Mouse (Mus musculus): ENCODE data around the gene Sfxn3. TPM values are rescaled to one million over a fixed set of nuclear protein-coding genes. Genes with fewer than 3 reads are reported as not detected.

The Sfxn3 gene
- polyA plus RNA-seq (2012; rRNA removed): 90.5 and 91.6 TPM in 2 replicates

- under 1% methylated on average over 26 of the region's 26 CpGs for WGBS
- H3K27ac ChIP-seq (ENCODE audit: insufficient read depth, low read length): peak within 1 kb of the TSS; percentile 87
- H3K27me3 ChIP-seq (ENCODE audit: control insufficient read depth, insufficient read depth, low read length): no peaks in the 10 kb centered on the region
- peak within 1 kb of the TSS; percentile 94 for H3K4me3 ChIP-seq (replicated peaks; ENCODE audit: insufficient read depth, low read depth, low read length)
- peaks cover 13% of the 10 kb centered on the region for H3K4me1 ChIP-seq (ENCODE audit: control insufficient read depth, insufficient read depth, low read length)
- DNase-seq: peak; percentile 97
- TF ChIP-seq POLR2A (IDR thresholded peaks at IDR 0.05; ENCODE audit: borderline replicate concordance, insufficient read depth, low read length) (peak; percentile 67), CTCF (IDR thresholded peaks at IDR 0.05; ENCODE audit: borderline replicate concordance, insufficient read depth, low read depth, low read length) (peak; percentile 74)
Measured at GRCm38 (mm10) chr19:45047417-45047934, at the start of gene Sfxn3. Gene Sfxn3 (plus strand): TSS chr19:45047503.

- no peak for TF ChIP-seq CTCF (IDR thresholded peaks at IDR 0.05; ENCODE audit: borderline replicate concordance, insufficient read depth, low read depth, low read length)
- TF ChIP-seq POLR2A (IDR thresholded peaks at IDR 0.05; ENCODE audit: borderline replicate concordance, insufficient read depth, low read length): no peak
- no peak overlapping the region for H3K4me3 ChIP-seq (replicated peaks; ENCODE audit: insufficient read depth, low read depth, low read length)
- WGBS: 34% methylated on average over 11 of the region's 11 CpGs
- H3K27me3 ChIP-seq (ENCODE audit: control insufficient read depth, insufficient read depth, low read length): no peaks in the 10 kb centered on the region
- H3K4me1 ChIP-seq (ENCODE audit: control insufficient read depth, insufficient read depth, low read length): peaks cover 6% of the 10 kb centered on the region
- peak in 1 of 2 experiments; percentile 50 for DNase-seq
- H3K27ac ChIP-seq (ENCODE audit: insufficient read depth, low read length): no peak overlapping the region
Measured at GRCm38 (mm10) chr19:44997786-44998185, 49.5 kb upstream of the Sfxn3 start.

- Histone ChIP-seq H3K27ac (ENCODE audit: insufficient read depth, low read length) (no peak overlapping the region), H3K27me3 (ENCODE audit: control insufficient read depth, insufficient read depth, low read length) (no peaks in the 10 kb centered on the region), H3K4me1 (ENCODE audit: control insufficient read depth, insufficient read depth, low read length) (peaks cover 9% of the 10 kb centered on the region), H3K4me3 (replicated peaks; ENCODE audit: insufficient read depth, low read depth, low read length) (no peak overlapping the region)
- 81% methylated on average over 8 of the region's 8 CpGs for WGBS
- no peak for DNase-seq
- TF ChIP-seq CTCF (IDR thresholded peaks at IDR 0.05; ENCODE audit: borderline replicate concordance, insufficient read depth, low read depth, low read length): no peak
- TF ChIP-seq POLR2A (IDR thresholded peaks at IDR 0.05; ENCODE audit: borderline replicate concordance, insufficient read depth, low read length): no peak
Measured at GRCm38 (mm10) chr19:44999647-45000046, 47.7 kb upstream of the Sfxn3 start.

- TF ChIP-seq POLR2A (IDR thresholded peaks at IDR 0.05; ENCODE audit: borderline replicate concordance, insufficient read depth, low read length): no peak
- peak; percentile 45; the same call in 1 of the 2 replicates for TF ChIP-seq CTCF (IDR thresholded peaks at IDR 0.05; ENCODE audit: borderline replicate concordance, insufficient read depth, low read depth, low read length)
- Histone ChIP-seq H3K4me1 (ENCODE audit: control insufficient read depth, insufficient read depth, low read length) (peaks cover 11% of the 10 kb centered on the region), H3K4me3 (replicated peaks; ENCODE audit: insufficient read depth, low read depth, low read length) (no peak overlapping the region), H3K27me3 (ENCODE audit: control insufficient read depth, insufficient read depth, low read length) (no peaks in the 10 kb centered on the region), H3K27ac (ENCODE audit: insufficient read depth, low read length) (no peak overlapping the region)
- DNase-seq: no peak
- 54% methylated on average over 3 of the region's 3 CpGs for WGBS
Measured at GRCm38 (mm10) chr19:45002301-45002700, 45.0 kb upstream of the Sfxn3 start.

- TF ChIP-seq CTCF (IDR thresholded peaks at IDR 0.05; ENCODE audit: borderline replicate concordance, insufficient read depth, low read depth, low read length): no peak
- TF ChIP-seq POLR2A (IDR thresholded peaks at IDR 0.05; ENCODE audit: borderline replicate concordance, insufficient read depth, low read length): no peak
- WGBS: 79% methylated on average over 7 of the region's 7 CpGs
- Histone ChIP-seq H3K27me3 (ENCODE audit: control insufficient read depth, insufficient read depth, low read length) (no peaks in the 10 kb centered on the region), H3K4me3 (replicated peaks; ENCODE audit: insufficient read depth, low read depth, low read length) (no peak overlapping the region), H3K4me1 (ENCODE audit: control insufficient read depth, insufficient read depth, low read length) (peaks cover 14% of the 10 kb centered on the region), H3K27ac (ENCODE audit: insufficient read depth, low read length) (no peak overlapping the region)
- no peak for DNase-seq
Measured at GRCm38 (mm10) chr19:45003740-45004516, 43.4 kb upstream of the Sfxn3 start.

- peaks cover 14% of the 10 kb centered on the region for H3K4me1 ChIP-seq (ENCODE audit: control insufficient read depth, insufficient read depth, low read length)
- H3K27me3 ChIP-seq (ENCODE audit: control insufficient read depth, insufficient read depth, low read length): no peaks in the 10 kb centered on the region
- TF ChIP-seq CTCF (IDR thresholded peaks at IDR 0.05; ENCODE audit: borderline replicate concordance, insufficient read depth, low read depth, low read length): no peak
- TF ChIP-seq POLR2A (IDR thresholded peaks at IDR 0.05; ENCODE audit: borderline replicate concordance, insufficient read depth, low read length): no peak
- H3K27ac ChIP-seq (ENCODE audit: insufficient read depth, low read length): peak within 1 kb of the TSS; percentile 53
- no peak for DNase-seq
- 9% methylated on average over 16 of the region's 16 CpGs for WGBS
- H3K4me3 ChIP-seq (replicated peaks; ENCODE audit: insufficient read depth, low read depth, low read length): peak within 1 kb of the TSS; percentile 88
Measured at GRCm38 (mm10) chr19:45005444-45005843, 41.9 kb upstream of the Sfxn3 start, which contains the start of gene Twnk. Gene Twnk (plus strand): TSS chr19:45005663.

GRCm38 (mm10) chr19:45005957-45006712, 41.2 kb upstream of the Sfxn3 start, which contains the start of gene Mrpl43:
Gene Mrpl43 (minus strand): TSS chr19:45006442.
- DNase-seq: peak; percentile 96 to 97
- H3K4me3 ChIP-seq (replicated peaks; ENCODE audit: insufficient read depth, low read depth, low read length): peak within 1 kb of the TSS; percentile 88
- no peaks in the 10 kb centered on the region for H3K27me3 ChIP-seq (ENCODE audit: control insufficient read depth, insufficient read depth, low read length)
- under 1% methylated on average over 82 of the region's 82 CpGs for WGBS
- peaks cover 14% of the 10 kb centered on the region for H3K4me1 ChIP-seq (ENCODE audit: control insufficient read depth, insufficient read depth, low read length)
- TF ChIP-seq CTCF (IDR thresholded peaks at IDR 0.05; ENCODE audit: borderline replicate concordance, insufficient read depth, low read depth, low read length) (no peak), POLR2A (IDR thresholded peaks at IDR 0.05; ENCODE audit: borderline replicate concordance, insufficient read depth, low read length) (no peak; the same call in 1 of the 2 replicates)
- peak within 1 kb of the TSS; percentile 53 for H3K27ac ChIP-seq (ENCODE audit: insufficient read depth, low read length)
